Mouse (Mus musculus) lung, adult 2 months (tissue): ENCODE data around the gene Fkbp1a.

ENCODE experiments used
- CTCF ChIP-seq: fragments of 200-500 bp; IDR thresholded peaks from 2 replicates; pipeline ENCODE4 v1.5.1; 2011; ENCODE audit warnings: mild to moderate bottlenecking, low read length, control low read depth; ENCODE audit not compliant: insufficient read depth
- POLR2A ChIP-seq: fragments of 200-500 bp; IDR thresholded peaks from 2 replicates; pipeline ENCODE4 v1.6.1; 2011; ENCODE audit warnings: low read depth, mild to moderate bottlenecking, control low read depth, low read length, borderline replicate concordance; ENCODE audit errors: extremely low read depth

GRCm38 (mm10) chr2:151566856-151567255 lies 24.6 kb downstream of the Fkbp1a start:
- TF ChIP-seq POLR2A (no peak), CTCF (no peak)
